Mouse (Mus musculus) olfactory bulb, adult 2 months (tissue): ENCODE results near the gene Ttc30a2.

Experiments
- CTCF ChIP-seq: fragments of 200-500 bp; IDR thresholded peaks from 2 replicates; pipeline ENCODE4 v1.5.1; 2012; ENCODE audit warnings: low read depth, mild to moderate bottlenecking, low read length, moderate library complexity; ENCODE audit not compliant: insufficient read depth
- POLR2A ChIP-seq: fragments of 200-500 bp; IDR thresholded peaks from 2 replicates; pipeline ENCODE4 v1.6.1; 2012; ENCODE audit warnings: mild to moderate bottlenecking, low read depth, low read length, moderate library complexity; ENCODE audit not compliant: insufficient read depth

DNA sequence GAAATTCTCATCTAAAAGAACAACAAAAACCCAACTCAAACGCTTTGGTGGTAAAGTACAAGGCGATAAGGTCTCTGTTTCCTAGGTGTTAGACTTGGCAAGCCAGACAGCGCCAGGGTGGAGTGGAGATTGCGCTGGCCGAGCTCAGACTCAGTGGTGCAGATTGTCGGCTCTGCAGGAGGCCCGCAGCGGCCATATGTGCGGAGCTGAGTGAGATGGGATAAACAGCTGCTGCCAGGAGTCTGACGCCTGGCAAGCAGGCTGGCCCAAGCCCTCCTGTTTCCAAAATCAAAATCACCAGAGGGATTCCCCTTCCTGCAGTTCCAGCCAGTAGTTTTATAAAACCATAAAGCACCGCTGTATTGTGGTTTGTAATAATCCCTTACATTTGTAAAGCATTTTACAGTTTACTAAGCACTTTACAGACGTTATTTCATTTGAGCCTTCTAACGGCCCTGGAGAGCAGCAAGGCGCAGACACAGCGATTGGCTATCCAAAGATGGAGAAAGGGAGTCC is 18.1 kb downstream of the Ttc30a2 start:
- TF ChIP-seq POLR2A (no peak), CTCF (no peak)
